Mouse (Mus musculus) testis, adult 2 months (tissue): ENCODE data around the gene Jam3.

Source experiments
- CTCF ChIP-seq: fragments of 200-500 bp; IDR thresholded peaks from 2 replicates; pipeline ENCODE4 v1.5.1; 2012; ENCODE audit warnings: low read depth, mild to moderate bottlenecking, inconsistent platforms, low read length, moderate library complexity; ENCODE audit not compliant: control insufficient read depth, insufficient read depth, insufficient replicate concordance
- POLR2A ChIP-seq: fragments of 200-500 bp; IDR thresholded peaks from 2 replicates; pipeline ENCODE4 v1.6.1; 2012; ENCODE audit warnings: low read depth, mild to moderate bottlenecking, inconsistent platforms, low read length, moderate library complexity; ENCODE audit not compliant: control insufficient read depth

- TF ChIP-seq CTCF: no peak
- no peak for TF ChIP-seq POLR2A
Observed at GRCm38 (mm10) chr9:27106081-27106480, 49.1 kb downstream of the Jam3 start.
